Mouse (Mus musculus): Measurements from ENCODE around the gene Uhrf1bp1.

GRCm38 (mm10) chr17:27823142-27823905 lies 32.9 kb upstream of the Uhrf1bp1 start:
- TF ChIP-seq CTCF (IDR thresholded peaks at IDR 0.05; ENCODE audit: low read depth, low read length) = no peak
- no peak for TF ChIP-seq POLR2A (IDR thresholded peaks at IDR 0.05; ENCODE audit: extremely low read depth, insufficient read depth, low read length)

All from liver, adult 2 months (tissue).